Mouse (Mus musculus): ENCODE results near the gene Prss38.
"Not testable (repeated sequence)": the region's sequence is repeated elsewhere in the genome, so short reads cannot be mapped to it uniquely, and the experiment has no call there.

Prss38 gene

DNA sequence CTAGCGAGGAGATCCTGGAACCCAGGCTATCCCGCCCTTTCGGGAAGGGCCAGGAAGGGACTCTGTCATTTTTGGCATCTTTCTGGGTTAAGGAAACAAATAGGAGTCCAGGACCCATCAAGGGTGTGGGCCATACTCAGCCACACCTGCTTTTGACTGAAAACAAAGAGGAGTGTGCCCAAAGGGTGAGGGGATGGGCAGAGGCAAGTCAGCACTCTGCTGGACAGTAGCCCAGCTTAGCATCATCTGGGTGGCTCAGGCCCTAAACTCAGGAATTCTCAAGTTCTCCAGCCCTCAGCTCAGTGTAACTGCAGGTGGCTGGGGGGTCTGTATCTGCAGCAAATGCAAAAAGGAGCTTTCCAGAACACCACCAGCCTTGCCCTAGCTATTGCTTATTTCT lies 2.5 kb upstream of the Prss38 start:
- DNase-seq (ENCODE audit: low read depth, low spot score), result no peak

DNA sequence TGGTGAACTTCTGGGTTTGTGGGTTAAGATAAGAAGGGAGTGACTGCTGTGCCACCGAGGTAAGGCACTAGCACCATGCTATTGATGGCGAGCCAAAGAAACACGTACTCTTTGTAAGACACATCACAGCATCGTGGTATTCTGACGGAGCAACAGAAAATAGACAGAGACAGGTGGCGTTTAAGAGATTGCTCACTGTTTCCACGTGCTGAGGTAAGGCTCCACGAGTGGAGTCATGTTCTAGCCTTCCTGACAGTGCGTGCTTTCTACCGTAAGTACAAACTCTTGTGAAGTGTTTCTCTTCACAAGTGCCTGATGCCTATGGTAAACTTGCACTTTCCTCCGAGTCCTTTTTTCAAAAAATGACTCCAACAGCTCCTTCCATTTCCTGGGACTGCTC lies 5.6 kb downstream of the Prss38 start:
- no peak for DNase-seq (ENCODE audit: low read depth, low spot score)

DNA sequence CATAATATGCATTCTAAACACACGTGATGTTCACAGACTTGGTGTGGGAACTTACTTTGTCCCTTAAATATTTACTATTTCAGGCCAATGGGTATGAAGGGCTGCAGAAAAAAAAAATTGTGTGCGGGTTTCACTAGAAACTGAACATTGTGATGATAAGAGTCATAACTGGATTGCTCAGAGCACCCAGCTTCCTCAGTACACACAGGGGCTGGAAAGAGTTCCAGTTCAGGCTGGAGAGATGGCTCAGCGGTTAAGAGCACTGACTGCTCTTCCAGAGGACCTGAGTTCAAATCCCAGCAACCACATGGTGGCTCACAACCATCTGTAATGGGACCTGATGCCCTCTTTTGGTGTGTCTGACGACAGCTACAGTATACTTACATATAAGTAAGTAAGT lies 7.5 kb downstream of the Prss38 start:
- DNase-seq (ENCODE audit: low read depth, low spot score), result not testable (repeated sequence)

DNA sequence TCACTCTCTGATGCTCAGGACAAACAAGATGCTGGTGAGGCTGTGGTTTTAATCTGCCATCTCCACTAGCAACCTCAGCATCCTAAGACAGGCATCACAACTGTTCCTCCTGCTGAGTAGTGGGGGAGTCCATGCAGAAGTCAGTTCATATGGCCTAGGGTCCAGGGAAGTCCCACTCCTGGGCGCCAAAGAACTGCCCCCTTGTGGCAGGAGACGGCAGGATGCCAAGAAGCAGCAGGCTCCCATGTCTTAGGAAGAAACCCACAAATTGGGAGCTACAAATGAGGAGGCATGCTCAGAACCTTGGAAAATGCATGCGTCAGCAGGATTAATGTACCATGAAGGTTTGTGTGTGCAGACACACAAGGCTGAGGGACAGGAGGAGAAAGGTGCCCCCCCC lies 8.8 kb downstream of the Prss38 start:
- DNase-seq (ENCODE audit: low read depth, low spot score), result no peak

DNA sequence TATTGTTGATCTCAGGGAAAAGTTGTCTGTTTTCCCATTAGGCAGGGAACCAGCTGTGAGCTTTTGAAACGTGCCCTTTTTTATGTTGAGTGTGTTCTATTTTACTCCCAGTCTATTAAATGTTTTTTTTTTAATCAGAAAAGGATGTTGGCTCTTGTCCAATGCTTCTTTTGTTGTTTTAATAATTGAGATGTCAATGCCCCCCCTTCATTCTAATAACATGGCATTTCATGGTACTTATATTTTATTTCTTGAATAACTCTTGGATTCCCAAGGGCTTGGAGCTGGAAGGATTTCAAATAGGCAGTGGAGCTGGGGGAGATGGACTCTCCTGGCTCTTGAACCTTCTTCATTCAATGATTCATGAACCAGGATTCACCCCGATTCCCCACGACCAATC lies 9.4 kb downstream of the Prss38 start:
- DNase-seq (ENCODE audit: low read depth, low spot score), result no peak

DNA sequence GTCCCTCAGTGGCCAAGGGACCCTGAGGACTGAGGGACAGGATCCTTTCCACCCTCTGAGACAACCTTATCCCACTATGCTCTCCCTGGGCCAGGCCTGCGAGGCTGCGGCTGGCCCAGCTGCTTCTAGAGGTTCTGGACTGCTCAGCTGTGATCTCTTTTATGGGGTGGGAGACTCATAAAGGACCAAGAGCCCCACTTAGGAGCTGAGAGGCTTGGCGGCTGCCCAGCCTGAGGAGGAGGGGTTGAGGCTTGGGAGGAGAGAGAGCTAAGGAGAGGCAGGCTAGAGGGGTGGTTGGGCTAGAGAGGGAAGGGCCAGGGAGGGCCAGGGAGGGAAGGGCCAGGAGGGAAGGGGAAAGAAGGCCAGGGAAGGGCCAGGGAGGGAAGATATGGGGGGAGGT lies 11.0 kb downstream of the Prss38 start:
- DNase-seq (ENCODE audit: low read depth, low spot score), result no peak

DNA sequence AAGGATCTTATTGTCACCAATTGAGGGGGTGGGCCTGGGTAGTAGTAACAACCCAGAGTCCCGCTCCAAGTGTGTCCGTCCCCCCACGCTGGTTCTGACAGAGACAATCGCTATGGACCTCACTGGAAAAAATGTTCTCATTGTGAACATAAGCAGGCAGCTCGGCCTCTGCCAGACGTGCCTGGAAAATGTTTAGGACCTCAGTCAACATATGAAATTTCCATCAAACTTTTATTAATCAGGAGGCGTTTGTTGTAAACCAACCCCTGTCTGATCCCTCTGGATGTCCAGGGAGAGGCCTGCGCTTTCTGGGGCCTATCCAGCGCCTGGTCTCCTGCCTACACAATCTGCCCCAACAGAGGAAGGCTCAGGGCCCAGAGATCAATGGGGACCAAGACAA lies 11.4 kb downstream of the Prss38 start:
- no peak for DNase-seq (ENCODE audit: low read depth, low spot score)

DNA sequence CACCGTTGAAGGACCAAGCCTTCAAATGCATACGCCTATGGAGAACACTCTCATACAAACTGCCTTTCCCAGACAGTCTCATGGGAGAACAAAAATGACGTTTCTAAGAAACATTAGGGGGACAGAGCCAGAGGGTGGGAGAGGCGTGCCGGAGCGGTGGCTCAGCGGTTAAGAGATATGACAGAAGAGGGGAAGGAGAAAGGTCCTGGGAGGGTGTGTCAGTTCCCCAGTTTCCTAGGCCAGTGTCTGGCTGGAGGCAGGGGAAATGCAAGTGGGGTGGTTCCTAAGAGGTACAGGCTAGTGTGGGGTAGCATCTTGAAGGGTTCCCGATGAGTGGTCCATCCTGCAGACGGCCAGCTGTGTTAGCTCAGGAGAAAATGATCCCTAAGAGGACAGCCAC lies 14.2 kb downstream of the Prss38 start:
- no peak for DNase-seq (ENCODE audit: low read depth, low spot score)

DNA sequence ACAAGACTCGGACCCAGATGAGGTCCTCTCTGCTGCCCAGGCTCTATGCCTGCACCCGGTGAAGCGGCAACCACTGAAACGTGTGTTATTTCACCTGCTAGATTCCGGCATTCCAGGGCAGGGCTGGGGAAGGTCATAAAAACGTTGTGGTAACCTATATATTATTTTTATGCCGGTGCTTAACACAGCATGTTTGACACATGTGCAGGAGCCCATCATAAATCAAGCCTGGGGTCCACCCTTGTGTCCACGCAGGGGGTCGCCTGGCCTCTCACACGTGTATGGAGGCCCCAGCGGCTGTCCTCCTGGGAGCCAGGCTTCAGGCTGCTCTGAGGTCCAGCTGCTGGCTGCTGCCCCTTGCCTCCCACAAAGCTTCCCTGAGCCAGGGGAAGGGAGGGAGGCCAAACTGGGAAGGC lies 18.6 kb downstream of the Prss38 start:
- no peak for DNase-seq (ENCODE audit: low read depth, low spot score)

DNA sequence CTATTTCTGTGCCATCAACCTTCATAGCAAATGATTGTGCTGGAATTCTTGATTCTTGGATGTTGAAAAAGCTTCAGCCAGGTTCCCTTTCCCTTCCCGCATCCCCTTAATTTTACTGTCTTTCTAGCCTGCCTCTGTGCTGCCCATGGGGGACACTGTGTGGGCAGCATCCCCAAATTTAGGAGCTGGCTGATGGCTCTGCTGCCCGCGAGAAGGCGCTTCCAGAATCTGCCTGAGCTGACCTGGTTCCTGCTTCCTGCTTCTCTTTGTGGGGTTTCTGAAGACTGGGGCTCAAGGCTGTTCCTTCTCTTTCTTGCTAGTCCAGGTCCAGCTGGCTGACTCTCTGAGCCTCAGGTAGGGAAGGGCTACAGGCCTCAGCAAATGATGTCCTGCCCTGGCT lies 20.7 kb downstream of the Prss38 start:
- no peak for DNase-seq (ENCODE audit: low read depth, low spot score)

DNA sequence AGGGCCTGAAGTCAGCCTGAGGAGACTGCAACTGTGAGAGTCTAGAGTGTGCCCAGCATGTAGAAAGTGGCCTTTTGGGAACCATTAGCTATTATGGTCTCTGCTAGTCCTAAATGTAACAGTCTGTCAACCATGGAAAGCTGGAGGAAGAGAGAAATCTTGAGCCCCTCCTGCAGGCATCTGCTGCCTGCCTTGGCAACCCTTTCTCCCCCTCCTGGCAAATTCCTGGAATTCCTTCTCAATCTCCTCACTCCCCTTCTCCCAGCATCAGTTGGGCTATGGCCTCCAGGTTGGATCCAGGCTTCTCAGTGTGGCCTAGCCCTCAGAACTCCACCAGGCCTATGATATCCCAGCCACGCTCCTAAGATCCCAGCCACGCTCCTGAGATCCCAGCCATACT lies 25.1 kb downstream of the Prss38 start:
- DNase-seq (ENCODE audit: low read depth, low spot score), result no peak

DNA sequence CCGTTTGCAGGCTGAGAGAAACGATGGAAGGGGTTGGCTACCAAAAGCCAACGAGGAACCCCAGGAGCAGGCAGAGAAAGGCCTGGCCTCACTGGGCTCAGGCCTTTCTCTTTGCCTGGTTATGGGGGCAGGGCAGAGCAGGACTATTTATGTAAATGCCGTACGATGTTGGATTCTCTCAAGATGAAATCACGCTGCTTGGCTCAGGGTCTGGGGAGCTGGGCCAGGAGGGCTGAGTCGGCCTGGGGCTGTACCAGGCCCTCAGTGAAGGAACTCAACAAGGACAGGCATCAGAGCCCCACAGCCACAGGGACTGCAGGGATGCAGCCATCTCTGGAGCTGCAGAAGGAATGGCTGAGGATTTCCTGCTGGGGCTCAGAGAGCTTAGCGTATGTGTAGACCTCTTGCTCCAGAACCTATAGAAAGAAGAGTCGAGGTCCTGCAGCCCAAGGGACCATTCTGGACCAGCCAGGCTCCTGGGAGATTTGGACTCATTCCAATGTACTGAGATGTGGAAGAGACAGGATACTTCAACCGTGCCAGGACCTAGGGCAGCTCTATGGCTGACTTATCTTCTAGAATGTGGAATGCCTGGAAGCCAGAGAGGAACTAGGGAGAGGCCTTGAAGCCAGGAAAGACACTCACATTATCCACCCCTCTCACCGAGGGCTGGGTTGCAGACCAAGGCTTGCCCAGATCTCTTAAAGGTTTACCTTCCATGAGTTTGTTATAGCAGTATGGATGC lies 29.1 kb downstream of the Prss38 start:
- peak; percentile 78 for DNase-seq (ENCODE audit: low read depth, low spot score)

DNA sequence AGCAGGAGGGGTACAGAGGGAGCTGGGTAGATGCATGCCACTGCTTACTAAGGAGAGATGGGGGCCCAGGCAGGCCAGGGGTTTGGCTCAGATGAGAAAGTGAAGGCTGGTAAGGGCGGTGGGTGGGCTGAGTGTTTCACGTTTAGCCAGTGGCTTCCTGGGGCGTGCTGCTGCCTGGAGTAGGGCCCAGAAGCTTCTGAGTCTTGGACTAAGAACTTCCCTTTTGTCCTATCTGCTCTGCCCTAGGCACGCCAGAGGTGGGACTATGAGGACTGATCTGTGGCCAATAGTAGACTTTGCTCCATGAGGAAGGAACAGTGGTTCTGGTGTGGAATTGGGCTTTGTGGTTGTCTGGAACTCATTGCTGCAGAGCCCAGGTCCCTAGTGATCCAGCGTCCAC lies 32.5 kb downstream of the Prss38 start:
- no peak for DNase-seq (ENCODE audit: low read depth, low spot score)

DNA sequence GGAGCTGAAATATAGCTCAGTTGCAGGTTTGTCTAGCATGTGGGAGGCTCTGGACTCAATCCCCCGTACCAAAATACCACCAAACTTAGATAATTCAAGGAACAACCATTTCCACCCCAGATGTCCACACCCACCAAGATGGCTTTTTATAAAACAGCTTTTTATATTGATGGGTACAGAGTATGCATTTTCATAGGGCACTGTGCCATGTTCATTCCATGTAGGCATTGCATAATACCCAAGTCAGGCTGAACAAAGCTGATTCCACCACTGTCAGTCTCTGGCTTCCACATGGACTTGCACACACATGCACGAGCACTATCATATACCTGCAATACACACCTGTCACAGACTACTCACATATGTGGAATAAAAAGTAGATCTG lies 36.7 kb downstream of the Prss38 start:
- DNase-seq (ENCODE audit: low read depth, low spot score), result no peak

DNA sequence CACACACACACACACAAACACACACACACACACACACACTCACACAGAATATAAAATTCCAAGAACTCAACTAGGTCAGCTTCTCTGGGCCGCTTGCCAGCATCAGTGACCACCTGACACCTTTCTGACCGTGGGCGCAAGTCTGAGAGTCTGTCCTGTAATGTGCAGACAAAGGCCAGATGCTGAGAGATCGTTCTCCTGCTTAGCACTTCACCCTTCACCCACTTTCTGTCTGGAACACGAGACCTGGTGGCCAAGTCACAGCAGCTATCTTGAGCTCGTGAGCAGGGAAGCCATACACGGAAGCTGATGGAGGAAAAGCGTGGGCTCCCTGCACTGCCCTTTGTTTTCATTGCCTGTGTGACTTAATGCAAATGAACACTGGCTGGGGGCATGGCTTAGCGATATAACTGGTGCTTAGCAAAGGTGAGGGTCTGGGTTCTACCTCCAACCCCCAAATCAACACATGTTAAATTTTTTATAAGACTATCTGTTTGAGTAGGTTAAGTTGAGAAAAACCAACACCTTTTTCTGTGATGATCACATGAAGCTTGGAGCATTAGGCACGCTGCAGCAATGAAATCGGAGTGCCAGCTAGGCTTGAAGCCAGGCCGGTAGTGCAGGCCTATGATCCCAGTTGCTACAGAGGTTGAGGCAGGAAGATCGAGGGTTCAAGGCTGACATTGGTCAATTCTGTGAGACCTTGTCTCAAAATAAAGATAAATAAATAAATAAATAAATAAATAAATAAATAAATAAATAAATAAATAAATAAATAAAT lies 37.3 kb downstream of the Prss38 start:
- DNase-seq (ENCODE audit: low read depth, low spot score), result peak; percentile 16

DNA sequence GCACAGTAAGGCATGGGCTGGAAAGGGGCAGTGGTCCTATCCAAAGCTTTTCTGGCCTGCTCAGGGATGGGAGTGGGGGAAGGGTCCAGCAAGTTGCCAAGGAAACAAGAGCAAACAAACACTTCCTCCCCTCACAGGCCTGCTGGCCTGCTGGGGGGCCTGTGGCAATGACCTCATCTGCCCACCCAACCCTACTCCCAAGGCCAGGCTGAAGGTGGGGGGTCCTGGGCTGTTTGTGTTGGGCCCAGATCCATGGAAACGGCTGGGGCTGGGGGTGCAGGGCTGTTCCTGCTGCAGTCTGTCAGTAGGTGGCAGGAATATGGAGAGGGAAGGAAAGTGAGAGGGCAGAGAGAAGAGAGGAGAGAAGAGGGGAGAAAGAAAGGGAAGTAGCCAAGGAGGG lies 39.1 kb downstream of the Prss38 start:
- no peak for DNase-seq (ENCODE audit: low read depth, low spot score)

DNA sequence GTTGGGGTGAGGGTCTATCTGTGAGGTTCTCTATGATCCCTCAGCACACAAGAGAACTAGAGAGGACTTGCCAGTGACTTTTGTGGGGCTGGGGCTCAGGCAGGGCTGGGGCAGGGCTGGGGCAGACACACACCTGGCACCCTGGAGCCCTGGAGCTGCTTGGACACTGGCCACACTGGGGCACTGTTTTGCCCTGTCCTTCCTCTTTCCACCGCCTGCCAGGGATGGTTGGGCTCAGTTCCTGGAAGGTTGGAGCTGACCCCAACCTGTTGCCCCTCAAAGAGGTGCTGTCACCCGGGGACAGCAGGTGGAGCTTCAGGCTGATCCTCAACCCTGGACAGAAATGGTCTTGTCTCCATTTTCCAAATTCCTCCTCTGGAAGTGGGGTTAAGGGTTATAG lies 39.5 kb downstream of the Prss38 start:
- no peak for DNase-seq (ENCODE audit: low read depth, low spot score)

DNA sequence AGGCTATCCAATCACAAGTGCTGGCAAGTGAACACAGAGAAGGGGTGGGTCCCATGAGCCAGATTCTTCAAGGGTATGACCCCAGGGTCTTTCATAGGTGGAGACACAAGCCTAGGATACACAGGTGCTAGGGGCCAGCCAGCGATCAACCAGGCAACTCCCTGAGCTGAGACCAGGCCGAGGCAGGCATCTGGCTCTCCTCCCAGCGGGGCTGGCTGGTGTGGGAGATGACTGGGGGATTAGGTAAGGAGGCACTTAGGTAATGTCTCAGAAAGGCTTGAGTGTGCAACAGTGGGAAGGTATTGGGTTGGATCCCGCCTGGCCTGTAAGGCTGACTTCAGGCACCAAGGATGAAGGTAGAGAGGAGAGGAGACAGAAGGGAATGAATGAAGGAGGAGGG lies 40.3 kb downstream of the Prss38 start:
- peak; percentile 26 for DNase-seq (ENCODE audit: low read depth, low spot score)

DNA sequence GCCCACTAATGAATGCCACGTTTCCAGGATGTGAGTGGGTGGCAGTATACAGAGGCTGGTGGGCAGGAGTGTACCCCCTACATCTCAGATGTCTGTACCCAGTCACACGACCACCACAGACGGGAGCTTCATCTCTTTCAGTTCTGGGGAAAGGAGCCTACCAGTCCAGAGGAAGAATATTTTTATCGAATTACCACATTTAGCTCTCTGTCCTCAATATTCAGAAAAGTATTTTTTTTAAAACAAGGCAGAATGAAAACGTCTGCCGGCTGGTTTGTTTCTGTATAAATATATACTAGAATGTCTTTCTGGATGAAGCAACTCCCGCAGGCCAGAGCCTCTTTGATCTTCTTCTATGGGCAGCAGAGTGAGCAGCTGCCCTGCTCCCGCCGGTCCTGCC lies 42.5 kb downstream of the Prss38 start:
- no peak for DNase-seq (ENCODE audit: low read depth, low spot score)

DNA sequence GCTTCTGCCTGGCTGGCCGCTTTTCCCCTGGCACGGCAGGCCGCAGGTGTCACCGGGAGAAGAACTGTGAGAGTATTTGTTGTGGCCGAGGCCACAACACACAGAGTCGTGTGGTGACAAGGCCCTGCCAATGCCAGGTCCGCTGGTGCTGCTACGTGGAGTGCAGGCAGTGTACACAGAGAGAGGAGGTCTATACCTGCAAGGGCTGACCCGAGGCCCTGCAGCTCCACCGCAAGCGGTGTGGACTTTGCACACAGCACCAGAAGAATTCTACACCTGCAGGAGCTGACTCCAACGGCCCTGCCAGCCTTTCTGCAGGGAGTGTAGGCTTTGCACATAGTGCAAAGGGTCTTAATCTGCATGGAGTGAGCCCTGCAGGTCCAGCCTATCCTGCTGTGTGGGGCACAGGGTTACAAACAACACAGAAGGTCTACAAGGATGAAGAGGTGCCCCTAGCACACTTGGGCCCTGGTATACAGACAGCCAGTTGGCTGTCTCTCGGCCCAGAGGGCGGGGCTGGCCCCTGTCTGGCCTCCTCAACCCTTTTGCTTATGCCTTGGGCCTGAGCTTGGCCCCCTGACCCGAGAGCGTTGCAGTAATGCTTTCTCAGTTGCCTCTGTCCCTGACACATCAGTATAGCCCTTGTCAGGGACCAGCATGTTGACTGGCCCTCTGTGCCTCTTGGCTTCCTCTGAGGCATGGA lies 44.1 kb downstream of the Prss38 start:
- no peak for DNase-seq (ENCODE audit: low read depth, low spot score)

DNA sequence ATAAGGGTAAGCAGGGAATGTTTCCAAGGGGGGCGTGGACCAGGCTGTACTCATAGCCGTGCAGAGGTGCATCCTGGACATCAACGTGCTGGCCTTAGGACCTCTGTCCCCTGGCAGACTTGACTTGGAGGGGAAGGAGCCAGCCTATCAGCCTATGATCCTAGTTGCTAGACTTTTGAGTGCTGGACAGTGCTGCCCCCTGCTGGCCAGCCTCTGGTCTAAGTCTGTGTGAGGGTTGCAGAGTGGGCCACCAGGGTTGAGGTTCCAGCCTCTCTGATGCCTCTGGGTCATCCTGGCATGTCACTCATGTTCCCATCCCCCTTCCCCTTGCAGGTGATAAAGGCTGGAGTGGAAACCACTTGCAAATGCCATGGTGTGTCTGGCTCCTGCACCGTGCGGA lies 44.9 kb downstream of the Prss38 start:
- peak; percentile 80 for DNase-seq (ENCODE audit: low read depth, low spot score)

DNA sequence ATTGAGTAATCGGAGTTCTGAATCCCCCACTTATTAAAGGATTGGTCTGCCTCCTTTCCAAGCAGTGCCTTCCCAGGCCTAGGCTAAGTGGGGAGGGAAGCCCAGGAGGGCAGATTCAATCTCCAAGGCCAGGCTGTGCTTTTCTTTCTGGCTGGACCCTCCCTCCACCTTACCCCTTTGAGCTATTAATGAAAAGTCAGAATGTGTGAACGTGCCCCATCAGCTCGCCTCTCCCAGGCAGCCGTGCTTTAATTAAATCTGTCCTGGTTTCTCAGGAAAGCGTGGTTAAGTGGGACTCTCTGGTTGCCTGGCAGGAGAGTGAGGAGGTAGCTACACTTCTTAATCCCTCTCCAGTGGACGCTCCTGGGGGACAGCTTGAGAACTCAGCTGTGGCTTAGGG lies 45.8 kb downstream of the Prss38 start:
- no peak for DNase-seq (ENCODE audit: low read depth, low spot score)

DNA sequence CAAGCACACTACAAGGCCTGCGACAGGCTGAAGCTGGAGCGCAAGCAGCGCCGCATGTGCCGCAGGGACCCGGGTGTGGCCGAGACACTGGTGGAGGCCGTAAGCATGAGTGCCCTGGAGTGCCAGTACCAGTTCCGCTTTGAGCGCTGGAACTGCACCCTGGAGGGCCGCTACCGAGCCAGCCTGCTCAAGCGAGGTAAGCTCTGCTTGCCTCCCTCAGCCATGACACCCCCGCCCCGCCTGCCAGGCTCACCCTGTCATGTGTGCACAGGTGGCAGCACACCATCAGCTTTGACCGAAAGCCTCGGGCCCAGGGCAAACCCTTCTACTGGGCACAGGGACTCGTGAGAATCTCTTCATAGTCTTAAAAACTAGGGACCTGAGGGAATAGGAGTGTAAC lies 47.8 kb downstream of the Prss38 start:
- DNase-seq (ENCODE audit: low read depth, low spot score), result no peak

All from skeletal muscle tissue, adult 2 months (tissue).